Mouse (Mus musculus): ENCODE results near the gene Crispld2. TPM values are rescaled to one million over a fixed set of nuclear protein-coding genes. Genes with fewer than 3 reads are reported as not detected.

Gene Crispld2
- total RNA-seq, 2 experiments from 2014 or later = 7.8 to 19.4 TPM

GRCm38 (mm10) chr8:120036111-120036510 lies 43.9 kb downstream of the Crispld2 start:
- peak; percentile 42 to 55 for DNase-seq

- peak in 1 of 2 experiments; percentile 20 for DNase-seq
These were observed 44.3 kb downstream of the Crispld2 start for GRCm38 (mm10) chr8:120036578-120036977.

- DNase-seq = peak in 1 of 2 experiments; percentile 29
These were observed 45.0 kb downstream of the Crispld2 start for GRCm38 (mm10) chr8:120037199-120037598.

- DNase-seq = no peak
These were observed 45.4 kb downstream of the Crispld2 start for GRCm38 (mm10) chr8:120037611-120038010.

DNA sequence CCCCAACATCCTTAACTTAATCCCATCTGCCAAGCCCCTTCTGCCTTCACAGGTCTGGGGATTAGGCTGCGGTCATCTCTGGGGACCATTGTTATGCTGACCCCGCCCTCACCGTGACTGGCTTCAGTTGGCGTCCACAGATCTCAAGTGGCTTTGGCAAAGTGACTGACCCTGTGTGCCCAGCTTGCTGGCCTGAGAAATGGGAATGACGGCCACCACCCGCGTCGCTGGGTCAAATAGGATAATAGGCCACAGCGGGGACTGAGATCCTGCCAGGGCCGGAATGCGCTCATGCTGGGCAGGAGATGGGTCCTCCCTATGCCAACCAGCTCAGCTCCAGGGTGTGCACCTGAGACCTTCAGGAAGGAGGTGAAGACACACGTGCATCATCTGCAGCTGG lies 46.5 kb downstream of the Crispld2 start:
- DNase-seq = no peak

- DNase-seq = no peak
These were observed 47.2 kb downstream of the Crispld2 start for GRCm38 (mm10) chr8:120039313-120039919.

- peak; percentile 45 to 46 for DNase-seq
These were observed 48.6 kb downstream of the Crispld2 start for GRCm38 (mm10) chr8:120040861-120041260.

- DNase-seq = peak in 1 of 2 experiments; percentile 24
These were observed 50.5 kb downstream of the Crispld2 start for GRCm38 (mm10) chr8:120042542-120043312.

DNA sequence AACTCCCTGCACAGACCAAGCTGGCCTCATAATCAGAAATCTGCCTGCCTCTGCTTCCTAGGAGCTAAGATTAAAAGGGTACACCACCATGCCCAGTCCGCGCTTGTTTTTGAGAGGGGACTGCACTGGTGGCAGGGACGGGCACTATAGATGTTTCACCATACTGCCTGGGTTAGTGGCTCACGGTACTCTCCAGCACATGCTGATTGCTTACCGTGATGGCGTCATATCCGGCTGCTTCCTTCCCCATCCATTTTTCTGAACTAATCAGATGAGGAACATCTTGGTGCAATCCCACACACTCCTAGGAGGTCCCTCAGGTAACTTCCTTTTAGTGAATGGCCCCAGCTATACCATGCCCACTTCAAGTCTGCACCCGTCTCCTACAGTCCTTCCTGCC lies 52.7 kb downstream of the Crispld2 start:
- DNase-seq = no peak

DNA sequence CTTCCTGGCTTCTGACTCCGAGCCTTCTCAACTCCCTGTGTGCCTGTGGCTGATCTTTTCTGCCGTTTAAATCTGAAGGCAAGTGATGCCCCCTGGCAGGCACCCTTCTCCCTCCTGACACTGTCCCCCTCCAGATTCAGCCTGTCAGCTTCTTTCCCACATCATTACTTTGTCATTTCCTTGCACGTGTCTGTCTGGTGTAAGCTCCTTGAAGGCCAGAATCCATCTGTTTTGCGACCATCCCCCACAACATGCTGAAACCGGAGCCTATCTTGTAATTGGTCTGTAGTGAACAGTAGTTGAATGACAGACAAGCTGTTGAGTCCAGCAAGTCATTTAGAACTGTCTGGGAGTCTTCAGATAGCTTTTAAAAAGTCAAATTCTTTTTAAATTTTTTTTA lies 53.2 kb downstream of the Crispld2 start:
- no peak for DNase-seq

DNA sequence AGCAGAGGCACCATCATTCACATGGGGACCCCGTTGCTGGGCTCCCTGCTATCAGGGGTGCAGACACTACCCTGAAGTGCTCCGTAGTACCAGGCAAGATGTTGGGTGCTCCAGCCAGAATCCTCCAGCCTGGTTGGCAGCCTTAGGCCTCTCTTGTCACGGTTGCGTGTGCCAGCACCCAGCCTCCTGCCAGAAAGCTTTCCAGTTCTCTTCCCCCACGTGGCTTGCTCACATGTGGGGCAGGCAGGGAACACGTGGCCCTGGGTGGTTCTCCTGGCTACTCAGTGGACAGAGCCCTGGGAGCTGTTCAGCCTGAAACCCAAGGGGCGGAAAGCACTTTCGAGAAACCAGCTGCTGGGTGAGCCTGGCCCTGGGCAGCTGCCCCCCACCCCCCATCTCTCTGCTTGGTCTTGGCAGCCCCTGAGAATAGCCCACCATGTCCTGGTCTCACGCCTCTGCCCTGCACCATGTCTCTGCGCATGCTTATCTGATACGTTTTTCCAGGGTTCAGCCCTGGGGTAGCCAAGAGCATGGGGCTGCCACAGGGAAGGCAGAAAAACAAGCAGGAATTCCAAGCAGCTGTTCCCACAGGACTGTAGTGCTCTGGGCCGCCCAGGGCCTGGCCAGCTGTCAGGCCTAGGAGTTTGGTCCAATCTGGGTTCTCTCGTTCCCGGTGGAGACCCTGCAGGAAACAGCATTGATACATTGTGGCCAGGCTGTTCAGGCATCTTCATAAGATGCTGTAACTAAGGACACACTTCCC lies 54.2 kb downstream of the Crispld2 start:
- DNase-seq = peak; percentile 82 to 87

DNA sequence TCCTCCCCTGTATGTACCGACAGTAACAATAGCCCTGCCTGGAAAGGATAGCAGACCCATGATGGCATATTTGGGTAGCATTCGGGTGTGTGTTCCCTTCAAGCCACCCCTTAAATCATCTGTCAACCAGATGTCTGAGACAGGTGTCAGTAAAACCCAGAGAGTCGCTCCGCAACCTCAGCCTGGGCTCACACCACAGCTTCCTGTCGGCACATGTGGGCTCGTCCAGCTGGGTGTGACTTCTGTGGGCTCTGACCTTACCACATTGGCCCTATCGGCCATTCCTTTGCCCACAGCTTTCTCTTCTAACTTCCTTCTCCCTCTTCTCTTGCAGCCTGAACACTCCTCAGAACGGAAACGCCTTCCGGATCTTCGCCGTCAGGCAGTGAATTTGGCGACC lies 57.7 kb downstream of the Crispld2 start:
- no peak for DNase-seq

DNA sequence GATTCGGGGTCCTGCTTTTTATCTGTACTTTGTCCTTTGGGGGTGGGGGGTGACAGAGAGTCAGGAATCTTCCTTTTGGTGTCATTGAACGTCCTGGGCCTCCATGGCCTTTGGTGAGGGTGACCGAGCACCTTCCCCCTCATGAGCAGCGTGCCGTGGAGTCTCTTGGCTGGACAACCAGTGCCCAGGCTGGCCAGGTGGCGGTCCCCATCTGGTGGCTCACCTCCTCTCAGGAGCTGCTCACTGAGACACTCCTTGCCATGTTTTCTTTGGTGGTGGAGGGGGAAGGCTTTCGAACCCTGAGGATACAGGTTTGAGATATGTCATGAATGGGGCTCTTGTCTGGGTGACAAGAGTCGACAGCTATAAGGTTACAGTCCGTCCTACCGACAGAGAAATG lies 58.1 kb downstream of the Crispld2 start:
- no peak for DNase-seq

DNA sequence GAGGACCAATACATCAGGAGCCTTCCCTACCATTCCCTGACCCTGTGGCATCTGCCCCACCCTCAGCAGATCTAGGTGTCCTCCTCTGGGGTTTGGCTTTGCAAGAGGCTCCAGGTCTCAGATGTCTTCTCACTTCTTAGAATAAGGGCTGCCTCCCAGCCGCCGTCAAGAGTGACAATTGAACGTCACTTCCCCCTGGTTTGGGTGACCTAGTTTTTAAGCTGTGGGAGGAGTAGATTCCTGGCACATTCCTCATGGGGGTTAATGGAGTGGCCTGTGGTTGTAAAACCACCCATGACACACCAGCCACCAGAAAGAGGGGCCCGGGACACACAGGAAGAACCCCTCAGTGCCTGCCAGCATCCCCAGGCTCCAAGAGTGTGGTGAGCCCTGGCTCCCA lies 58.8 kb downstream of the Crispld2 start:
- DNase-seq = peak in 1 of 2 experiments; percentile 32

- no peak for DNase-seq
These were observed 59.7 kb downstream of the Crispld2 start for GRCm38 (mm10) chr8:120051908-120052307.

DNA sequence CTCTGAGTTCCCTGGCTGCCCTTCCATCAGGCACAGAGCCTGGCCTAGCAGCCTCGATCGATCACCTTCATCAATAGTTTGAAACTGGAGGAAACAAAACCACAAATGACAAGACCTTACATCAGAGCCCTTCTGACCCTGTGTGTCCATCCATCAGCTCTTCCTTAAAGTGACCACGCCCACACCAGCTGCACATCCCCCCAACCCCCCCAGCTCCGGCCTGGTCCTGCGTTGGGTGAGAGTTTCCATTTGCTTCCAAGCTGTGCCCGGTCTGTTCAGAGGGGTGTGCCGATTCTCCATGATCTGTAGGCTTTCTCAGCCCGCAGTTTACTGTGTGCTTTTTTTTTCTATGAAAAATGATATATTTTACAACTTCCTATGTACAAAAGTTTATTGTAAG lies 60.1 kb downstream of the Crispld2 start:
- no peak for DNase-seq

GRCm38 (mm10) chr8:120054833-120055232 lies 62.6 kb downstream of the Crispld2 start:
- DNase-seq = no peak

DNA sequence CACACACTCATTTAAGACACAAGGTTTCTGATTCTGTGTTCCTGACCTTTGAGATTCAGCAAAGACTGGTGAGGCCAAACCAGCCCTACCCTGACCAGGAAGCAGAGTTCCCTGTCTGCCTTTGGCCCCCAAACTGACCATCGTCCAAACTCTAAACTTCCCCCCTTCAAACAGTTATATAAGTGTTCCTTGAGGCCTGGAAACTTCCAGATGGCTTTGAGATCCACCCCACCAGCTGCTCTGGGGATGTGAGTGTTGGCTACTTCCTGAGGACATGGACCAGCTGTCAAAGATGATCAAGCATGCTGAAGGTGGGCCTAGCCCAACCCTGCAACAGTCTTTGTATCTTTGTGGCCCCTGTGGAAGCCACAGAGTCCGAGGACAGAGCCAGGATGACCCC lies 64.8 kb downstream of the Crispld2 start:
- no peak for DNase-seq

DNA sequence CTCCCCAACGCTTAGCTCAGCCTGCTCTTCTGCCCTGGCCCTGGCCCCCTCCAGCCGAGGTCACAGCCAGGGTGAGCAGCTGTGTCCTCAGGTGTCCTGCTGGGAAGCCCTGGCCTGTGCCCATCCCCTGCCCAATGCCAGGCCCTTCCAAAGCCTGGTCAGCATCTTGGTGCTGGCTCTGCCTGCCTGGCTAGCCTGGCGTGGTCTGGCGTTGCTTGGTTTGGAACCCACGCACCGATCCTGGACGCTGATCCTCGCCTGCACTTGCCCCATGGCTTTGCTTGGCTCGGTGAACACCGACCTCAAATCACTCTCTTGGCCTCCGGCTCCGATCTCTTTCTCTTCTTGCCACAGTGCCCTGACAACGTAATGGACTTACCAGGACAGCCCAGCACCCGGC lies 70.5 kb downstream of the Crispld2 start:
- DNase-seq = no peak

DNA sequence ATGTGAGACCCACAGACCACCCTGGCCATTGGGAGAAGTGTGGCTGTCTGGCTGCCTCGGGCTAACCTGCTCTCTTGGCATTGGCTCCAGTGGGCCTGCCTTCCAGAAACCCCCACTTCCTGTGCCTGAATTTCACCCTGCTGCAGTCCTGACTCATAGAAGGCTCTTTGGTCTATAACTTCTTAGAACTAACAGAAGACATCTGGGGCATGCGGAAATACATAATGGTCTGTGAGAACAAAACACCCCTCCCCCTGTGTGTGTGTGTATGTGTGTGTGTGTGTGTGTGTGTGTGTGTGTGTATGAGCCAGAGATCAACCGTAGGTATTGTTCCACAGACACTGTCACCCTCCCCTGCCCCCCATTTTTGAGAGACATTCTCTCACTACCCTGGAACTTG lies 71.1 kb downstream of the Crispld2 start:
- DNase-seq = no peak

- peak; percentile 19 to 40 for DNase-seq
These were observed 73.4 kb downstream of the Crispld2 start for GRCm38 (mm10) chr8:120065611-120066010.

DNA sequence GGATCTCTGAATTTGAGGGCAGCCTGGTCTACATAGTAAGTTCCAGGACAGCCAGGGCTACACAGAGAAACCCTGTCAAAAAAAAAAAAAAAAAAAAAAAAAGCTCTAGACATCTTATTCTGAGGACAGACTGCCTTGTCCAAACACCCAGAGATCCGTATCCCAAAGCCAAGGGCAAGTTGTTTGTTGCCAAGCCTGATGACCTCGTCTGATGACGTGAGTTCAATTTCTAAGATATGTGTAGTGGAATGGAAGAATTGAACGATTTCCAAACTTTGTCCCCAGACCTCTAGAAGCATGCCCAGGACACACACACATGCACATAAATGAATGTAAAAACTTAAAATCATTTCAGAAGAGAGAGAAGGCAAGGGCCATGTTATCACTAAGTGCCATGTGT lies 74.0 kb downstream of the Crispld2 start:
- DNase-seq = peak; percentile 40 to 69

All from adrenal gland, postnatal 36 days (tissue).